Mouse (Mus musculus) thymus, adult 18-20 months (tissue): ENCODE measurements around the gene Rhbdl2.

Experiments
- DNase-seq, 2 experiments: peaks; one replicate each; pipeline ENCODE4 v3.0.0; 2022; ENCODE audit warnings: mixed read lengths in 2 of 2

Rhbdl2 gene

GRCm38 (mm10) chr4:123819093-123819610, 31.5 kb downstream of the Rhbdl2 start:
- no peak for DNase-seq

GRCm38 (mm10) chr4:123842126-123842525, 54.5 kb downstream of the Rhbdl2 start:
- no peak for DNase-seq

GRCm38 (mm10) chr4:123856888-123857287, 69.2 kb downstream of the Rhbdl2 start:
- no peak for DNase-seq

- DNase-seq: no peak
Observed at GRCm38 (mm10) chr4:123858090-123858489, 70.4 kb downstream of the Rhbdl2 start.

GRCm38 (mm10) chr4:123859379-123859778, 71.7 kb downstream of the Rhbdl2 start, which contains the start of gene 4933427I04Rik:
4933427I04Rik (plus strand) TSS chr4:123859679.
- DNase-seq: no peak

GRCm38 (mm10) chr4:123859803-123860202, 72.1 kb downstream of the Rhbdl2 start:
- DNase-seq: no peak

- no peak for DNase-seq
Observed at GRCm38 (mm10) chr4:123860621-123861020, 72.9 kb downstream of the Rhbdl2 start.
